Mouse (Mus musculus): ENCODE measurements around the gene Hapln1.

Hapln1 gene

GRCm38 (mm10) chr13:89603336-89603735, 63.7 kb downstream of the Hapln1 start:
- DNase-seq, result no peak

GRCm38 (mm10) chr13:89607399-89607798, 67.8 kb downstream of the Hapln1 start:
- no peak for DNase-seq

GRCm38 (mm10) chr13:89619064-89619463, 79.5 kb downstream of the Hapln1 start:
- DNase-seq, result no peak

GRCm38 (mm10) chr13:89634137-89634683, 94.6 kb downstream of the Hapln1 start:
- peak; percentile 69 for DNase-seq

- no peak for DNase-seq
These were observed 97.4 kb downstream of the Hapln1 start for GRCm38 (mm10) chr13:89637012-89637411.

- peak; percentile 35 for DNase-seq
These were observed 106.0 kb downstream of the Hapln1 start for GRCm38 (mm10) chr13:89645589-89645988.

- no peak for DNase-seq
These were observed 113.2 kb downstream of the Hapln1 start for GRCm38 (mm10) chr13:89652773-89653172.

GRCm38 (mm10) chr13:89653279-89653678, 113.7 kb downstream of the Hapln1 start:
- no peak for DNase-seq

GRCm38 (mm10) chr13:89657046-89657445, 117.5 kb downstream of the Hapln1 start:
- DNase-seq, result no peak

Data from kidney, adult 9 months (tissue).